Mouse (Mus musculus) adrenal gland, postnatal 25 days (tissue): Measurements from ENCODE around the gene Abtb2. TPM values are rescaled to one million over a fixed set of nuclear protein-coding genes. Genes with fewer than 3 reads are reported as not detected.

Source experiments
- DNase-seq: peaks from one replicate; pipeline ENCODE4 v3.0.0; 2021; ENCODE audit warnings: mixed read lengths
- total RNA-seq: library from RNA; stranded (reverse); gene quantifications from 2 replicates; pipeline ENCODE4 v1.2.3, GENCODE M21; 2021

The Abtb2 gene
- total RNA-seq, 1 experiment from 2014 or later, result 38.4 TPM

DNA sequence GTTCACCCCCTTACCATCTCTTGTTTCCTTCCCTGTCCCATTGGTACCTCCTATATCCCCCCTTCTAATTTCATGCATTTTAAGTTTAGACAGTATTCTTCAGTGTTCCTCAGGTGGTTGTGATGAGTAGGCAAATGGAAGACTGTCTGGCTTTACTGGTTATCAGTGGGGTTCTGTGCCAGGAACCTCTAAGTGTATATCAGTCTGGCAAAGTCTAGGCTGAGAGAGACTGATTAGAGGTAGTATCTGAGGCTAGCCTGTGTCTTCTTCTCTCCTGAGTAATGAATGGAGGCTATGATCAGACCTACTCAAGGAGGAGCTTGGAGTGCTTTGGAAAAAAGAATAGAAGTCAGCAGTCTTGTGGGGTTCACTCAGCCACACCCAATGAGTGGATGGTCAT, 18.0 kb downstream of the Abtb2 start:
- no peak for DNase-seq

- no peak for DNase-seq
Measured at GRCm38 (mm10) chr2:103586423-103586822, 20.3 kb downstream of the Abtb2 start.

DNA sequence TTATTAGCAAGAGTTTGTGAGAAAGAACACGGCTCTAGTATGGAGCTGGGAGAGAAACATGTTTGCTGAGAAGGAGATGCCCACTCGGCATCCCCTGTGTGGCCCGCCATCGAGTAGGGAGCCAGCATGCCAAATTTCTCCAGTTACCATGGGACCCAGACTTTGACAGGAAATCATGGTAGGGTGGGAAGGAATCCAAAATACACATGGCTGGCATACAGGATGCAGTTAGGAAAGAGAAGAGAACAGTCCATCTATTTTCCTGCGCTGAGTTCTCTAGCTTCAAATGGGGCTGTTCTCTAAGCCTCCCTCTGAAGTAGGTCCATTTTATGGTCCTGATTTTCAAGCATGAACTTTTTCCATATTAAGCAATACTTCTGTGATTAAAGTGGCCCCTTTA, 22.7 kb downstream of the Abtb2 start:
- no peak for DNase-seq

DNA sequence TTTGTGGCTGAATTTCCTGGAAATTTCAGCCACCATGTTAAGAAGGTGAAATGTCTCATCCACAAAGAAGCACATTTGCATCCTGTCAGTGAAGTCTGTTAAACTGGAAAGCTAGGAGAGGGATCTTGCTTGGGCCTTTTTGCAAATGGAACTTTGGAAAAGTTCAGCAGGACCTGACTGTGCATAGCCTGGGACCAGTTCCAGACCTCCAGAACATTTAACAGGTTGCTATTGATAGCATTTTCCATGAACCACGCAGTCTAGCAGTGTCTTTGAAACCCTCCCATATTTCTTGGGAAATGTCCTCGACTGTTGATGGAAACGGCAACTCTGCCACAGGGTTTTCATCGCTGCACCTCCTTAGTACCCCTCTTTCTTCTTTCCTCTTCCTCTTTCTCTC, 23.3 kb downstream of the Abtb2 start:
- DNase-seq, result no peak

DNA sequence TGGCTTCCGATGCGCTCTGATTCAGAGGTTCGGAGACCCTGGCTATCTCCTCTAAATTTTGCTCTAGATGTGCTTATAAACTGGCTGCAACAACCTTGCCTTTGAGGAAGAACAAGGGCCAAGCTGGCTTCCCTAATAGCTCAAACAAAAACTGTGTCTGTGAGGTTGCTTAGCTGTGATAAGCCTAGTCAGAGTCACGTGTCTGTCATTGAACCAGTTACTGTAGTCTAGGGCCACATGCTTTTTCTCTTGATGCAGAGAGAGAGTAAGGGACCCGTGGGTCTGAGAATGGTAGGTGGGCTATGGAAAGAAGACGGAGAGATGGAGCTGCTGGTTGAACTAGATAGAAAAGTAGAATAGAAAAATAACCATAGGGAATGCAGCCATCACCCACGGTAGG, 24.5 kb downstream of the Abtb2 start:
- no peak for DNase-seq

DNA sequence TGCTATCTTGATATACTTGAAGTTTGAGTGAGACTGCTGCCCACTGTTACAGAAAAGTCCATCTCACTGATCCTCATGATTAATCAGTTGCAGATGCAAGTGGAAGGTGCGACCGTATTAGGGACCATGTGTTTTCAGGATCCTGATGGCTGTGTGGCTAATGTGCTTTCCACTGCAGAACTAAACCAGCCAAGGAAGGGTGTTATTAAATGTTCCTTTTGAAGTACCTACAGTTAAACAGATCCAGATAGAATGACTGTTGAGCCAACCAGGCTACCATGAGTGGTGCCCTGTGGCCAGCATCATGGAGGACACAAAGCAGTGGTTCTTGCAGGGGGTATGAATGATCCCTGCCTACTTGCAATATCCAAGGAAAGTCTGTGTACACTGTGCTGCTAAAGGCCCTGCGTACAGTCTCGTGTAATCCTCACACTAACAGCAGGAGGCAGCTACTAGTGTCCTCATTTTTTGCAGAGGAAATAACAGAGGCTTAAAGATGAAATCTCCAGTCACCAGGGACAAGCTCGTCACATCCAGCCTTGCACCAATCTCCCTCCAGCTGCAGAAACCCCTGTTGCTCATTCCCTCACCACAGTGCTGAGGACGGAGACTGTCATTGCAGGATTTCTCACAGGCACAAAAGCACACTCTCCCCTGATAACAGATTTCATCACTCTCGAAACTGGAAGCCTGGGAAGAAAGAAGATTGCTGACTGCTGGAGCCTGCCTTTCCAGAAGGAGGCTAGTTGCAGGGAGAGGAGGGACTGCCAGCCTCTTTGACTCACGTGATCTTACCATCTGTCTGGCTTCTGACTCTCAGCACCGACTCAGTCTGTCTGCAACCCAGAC, 25.9 kb downstream of the Abtb2 start:
- DNase-seq, result no peak

- no peak for DNase-seq
Measured at GRCm38 (mm10) chr2:103592591-103592929, 26.4 kb downstream of the Abtb2 start.

DNA sequence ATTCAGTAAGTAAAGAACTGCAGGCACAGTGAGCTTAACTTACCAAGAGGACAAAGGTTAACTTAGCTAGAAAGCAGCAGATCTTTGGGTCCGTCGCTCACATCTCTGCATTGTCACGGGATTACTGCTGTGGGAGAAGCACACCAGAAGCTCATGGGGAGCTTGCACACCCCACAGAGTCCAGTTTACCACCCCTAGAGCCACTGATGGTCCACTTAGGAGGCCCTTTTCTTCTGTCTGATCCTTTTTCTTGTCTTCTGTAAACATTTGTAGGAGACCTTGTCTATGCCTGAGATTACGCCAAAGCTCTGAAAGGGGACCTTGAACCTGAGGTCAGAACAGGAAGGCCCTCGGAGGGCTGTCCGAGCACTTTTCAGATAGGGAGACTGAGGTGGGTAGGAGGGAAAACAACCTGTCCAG, 28.5 kb downstream of the Abtb2 start:
- no peak for DNase-seq

DNA sequence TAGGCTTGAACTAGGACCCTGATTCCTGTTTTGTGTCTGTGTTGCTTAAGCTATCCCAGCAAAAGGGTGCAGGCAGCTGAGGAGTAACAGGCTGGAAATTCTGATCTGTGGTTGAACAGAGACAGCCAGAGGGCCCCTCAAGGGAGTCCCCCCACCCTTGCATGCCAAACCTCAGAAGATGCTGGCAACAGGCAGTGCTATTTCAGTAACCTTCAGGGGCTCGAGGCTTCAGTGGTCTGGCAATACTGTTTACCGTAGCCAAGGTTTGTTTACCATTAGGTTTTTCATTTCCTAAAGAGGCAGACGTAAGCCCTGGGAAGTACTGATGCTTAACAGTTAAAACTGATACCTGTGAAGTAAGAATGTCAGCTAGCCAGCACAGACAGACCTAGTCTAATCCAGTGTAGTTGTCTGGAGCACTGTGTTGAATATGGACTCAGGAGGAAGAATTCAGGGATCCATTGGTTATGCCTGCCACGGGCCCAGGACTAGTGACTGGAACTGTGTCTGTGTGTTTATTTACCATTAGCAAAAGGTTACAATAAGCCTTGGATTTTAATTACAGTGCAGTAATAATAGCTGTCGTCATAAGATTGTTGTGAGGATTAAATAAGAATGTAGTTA, 29.0 kb downstream of the Abtb2 start:
- DNase-seq, result no peak

GRCm38 (mm10) chr2:103599296-103599695, 33.2 kb downstream of the Abtb2 start:
- no peak for DNase-seq

DNA sequence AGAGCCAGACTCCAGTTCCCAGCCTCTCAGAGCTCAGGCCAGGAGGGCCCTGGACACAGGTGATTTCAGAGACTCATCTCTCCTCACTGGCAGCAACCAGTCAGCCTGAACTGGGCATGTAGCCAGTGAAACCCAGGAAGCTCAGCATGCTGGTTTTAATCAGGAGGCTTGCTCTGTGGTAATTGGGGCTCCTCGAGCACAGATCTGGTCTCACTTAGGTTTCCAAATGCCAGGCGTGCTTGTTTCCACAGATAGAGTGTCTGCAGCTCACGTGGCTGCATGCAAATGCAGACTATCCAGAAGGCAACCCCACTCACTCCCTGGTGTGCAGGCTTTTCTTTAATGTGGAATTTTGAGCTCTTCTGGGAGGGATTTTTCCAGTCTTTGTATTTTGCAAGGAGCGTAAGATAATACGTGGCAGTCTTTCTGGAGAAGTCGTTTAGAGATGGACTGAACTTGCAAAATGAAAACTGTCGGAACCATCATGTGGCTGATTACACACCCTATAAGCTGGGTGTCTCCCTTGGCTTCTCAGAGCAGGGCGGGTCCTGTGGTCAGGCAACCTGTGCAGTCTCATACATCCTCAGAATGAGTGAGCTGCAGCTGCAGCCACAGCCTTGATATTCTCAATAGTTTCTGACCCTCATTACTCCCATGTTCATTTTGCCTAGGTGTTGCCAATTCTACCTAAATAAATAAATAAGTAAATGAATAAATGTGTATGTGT, 34.2 kb downstream of the Abtb2 start:
- DNase-seq, result peak; percentile 18

- no peak for DNase-seq
Measured at GRCm38 (mm10) chr2:103601126-103601525, 35.0 kb downstream of the Abtb2 start.

DNA sequence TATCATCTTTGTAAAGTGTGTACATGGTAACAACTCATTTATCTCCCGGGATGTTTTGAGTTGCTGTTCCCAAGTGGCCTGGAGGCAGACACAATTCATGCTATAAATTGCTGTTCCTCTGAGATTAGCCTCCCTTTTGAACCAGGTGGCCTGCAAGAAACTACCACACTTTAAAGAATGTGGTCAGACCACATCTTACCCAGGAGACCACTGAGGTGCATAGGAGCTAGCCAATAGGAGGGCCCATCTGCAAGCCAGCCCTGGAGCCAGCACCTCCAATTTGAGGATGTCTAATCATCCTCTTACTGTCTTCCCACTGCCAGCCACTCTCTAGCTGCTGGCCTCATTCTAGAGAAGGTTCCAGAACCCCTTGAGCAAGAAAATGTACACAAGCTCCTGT, 35.4 kb downstream of the Abtb2 start:
- no peak for DNase-seq

- no peak for DNase-seq
Measured at GRCm38 (mm10) chr2:103603209-103603608, 37.1 kb downstream of the Abtb2 start.

- no peak for DNase-seq
Measured at GRCm38 (mm10) chr2:103603869-103604268, 37.8 kb downstream of the Abtb2 start.

DNA sequence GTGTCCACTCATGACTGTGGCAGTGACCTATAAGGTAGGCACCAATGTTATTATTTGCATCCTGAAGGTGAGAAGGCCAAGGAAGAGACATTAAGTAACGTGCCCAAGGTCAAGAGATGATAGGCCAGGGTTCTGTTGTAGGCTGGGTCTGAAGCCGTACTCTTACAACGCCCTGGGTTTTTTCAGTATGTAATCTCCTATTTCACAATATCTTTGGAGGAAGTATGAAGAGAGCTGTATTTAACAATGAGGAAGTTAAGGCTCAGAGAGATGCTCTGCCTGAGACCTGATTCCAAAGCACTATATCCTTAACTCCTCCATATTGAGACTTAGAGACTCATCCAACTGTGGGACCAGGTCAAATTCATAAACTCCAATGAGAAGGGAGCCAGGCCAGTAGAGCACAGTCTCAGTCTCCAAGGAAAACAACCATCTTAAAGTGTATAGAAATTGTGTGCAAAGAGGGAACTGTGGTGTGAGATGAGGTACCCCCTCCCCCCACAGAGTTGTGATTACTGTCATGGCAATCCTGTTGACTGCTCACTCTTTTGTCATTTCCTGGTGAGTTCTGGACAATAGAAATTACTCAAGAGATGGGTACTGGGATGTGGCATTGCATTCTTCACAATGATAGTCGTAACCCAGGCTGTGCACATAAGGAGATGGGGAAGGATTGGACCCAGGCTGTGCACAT, 39.8 kb downstream of the Abtb2 start:
- no peak for DNase-seq

DNA sequence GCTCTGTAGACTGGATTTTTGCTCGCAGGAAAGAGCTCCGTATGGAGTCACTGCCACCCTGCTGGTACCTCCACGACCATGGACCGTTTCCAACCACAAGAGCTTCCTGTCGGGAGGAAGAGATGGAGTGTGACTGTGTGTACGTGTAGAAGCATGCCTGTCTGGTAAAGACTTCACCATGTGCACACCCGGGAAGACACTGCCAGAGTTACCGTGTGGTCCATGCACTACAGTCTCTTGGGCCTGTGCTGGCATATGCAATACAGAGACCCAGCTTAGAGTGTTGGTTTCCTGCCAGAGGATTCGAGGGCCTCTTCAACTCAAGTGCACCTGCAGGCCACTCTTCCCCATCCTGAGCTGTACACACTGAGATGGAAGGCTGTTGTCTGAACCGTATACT, 41.8 kb downstream of the Abtb2 start:
- no peak for DNase-seq

DNA sequence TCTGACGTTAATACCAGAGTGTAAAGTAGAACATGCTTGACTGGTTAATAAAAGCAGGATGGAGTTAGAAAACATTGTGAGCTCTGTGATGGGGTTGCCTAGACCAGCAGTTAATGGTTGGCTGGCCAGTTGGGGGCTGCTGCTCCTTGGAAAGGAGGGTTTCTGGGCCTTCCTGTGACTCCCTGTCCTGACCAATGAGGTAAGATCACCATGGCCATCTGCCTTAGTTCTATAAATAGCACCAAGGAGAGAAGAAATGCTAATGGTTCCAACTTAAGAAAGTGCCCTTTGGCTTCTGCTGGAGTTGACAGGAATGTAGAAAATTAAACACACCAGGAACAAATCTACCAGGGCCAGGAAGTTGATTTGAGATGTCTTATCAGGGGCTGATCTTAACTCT, 42.8 kb downstream of the Abtb2 start:
- no peak for DNase-seq

- peak; percentile 15 for DNase-seq
Measured at GRCm38 (mm10) chr2:103609499-103609898, 43.4 kb downstream of the Abtb2 start.

DNA sequence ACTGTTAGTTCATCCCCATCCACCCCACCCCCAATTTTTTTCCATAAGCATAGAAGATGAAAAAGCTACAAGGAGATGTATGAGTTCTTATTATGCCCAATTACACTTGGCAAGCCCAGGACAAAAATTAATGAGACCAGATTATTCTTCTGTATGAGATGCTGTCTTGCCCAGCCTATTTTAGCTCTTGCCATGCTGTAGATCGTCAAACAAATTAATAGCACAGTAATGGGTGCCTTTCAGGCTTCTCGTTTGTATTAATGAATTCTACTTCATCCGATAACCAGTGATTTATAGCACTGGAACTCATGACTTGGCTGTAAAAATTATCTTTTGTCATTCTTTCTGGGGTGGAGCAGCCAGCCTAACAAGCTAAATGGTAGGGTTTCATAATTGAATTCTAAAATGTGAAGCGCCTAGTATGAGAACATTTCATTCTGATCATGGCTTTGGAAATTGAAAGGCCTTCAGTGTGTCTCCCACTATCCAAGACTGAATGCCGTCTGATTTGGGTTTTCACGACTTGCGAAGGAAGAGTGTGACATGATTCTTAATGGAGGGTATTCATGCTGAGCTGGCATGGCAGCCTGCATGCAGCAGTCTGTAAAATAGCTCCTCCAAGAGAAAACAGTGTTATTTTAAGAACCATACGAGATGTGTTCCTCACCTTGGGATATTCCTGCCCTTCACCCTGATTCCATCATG, 44.9 kb downstream of the Abtb2 start:
- DNase-seq, result no peak

- DNase-seq, result no peak
Measured at GRCm38 (mm10) chr2:103613865-103614264, 47.8 kb downstream of the Abtb2 start.

DNA sequence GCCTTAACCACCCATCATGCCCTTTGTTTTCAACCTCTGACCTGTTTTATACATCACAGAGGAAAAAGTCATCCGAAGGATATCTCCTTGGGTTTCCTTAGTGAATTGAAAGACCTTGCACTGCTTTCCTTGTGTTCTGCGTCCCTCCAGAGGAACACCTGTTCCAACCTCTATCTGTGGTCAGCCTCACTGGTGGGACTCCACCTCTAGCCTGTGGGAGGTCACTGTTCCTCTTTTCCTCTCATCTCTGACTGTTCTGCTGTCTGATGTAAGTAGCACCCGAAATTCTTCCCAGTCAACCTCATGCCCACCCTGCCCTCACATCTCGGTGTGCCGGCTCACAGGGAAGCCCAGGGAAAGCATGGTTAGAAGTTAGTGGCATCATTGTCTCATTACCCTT, 48.9 kb downstream of the Abtb2 start:
- no peak for DNase-seq
